Mouse (Mus musculus): ENCODE results near the gene Cish.

DNA sequence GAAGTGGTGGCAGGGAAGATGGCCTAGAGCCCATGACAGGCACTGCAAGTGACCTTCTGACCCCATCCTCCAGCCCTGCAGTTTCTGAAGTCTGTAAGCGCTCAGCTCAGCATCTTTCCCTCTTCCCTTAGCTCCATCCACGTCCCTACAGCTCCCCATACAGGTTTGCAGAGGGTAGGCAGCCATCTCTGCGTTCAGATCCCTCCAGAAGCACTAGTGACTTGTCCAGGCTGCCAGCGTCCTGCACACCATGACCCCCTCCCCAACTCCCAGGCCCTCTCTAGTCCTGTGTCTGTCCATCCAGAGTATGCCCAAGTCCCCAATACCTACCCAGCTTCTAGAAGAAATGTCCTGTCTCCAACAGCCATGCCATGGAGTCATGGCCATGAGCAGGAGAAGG, 17.7 kb upstream of the Cish start:
- TF ChIP-seq CTCF (IDR thresholded peaks at IDR 0.05 in 2 of 3, conservative IDR thresholded peaks at IDR 0.05 in 1 of 3; ENCODE audit: control insufficient read depth in 1 of 3, insufficient read depth in 1 of 3, low read depth in 2 of 3, low read length in 3 of 3, poor library complexity in 1 of 3, severe bottlenecking in 1 of 3) = no peak
- TF ChIP-seq ZNF384 (IDR thresholded peaks at IDR 0.05; ENCODE audit: low read depth, low read length) = no peak
- TF ChIP-seq NELFE (IDR thresholded peaks at IDR 0.05; ENCODE audit: low read depth, low read length) = no peak
- no peak for TF ChIP-seq POLR2AphosphoS2 (IDR thresholded peaks at IDR 0.05; ENCODE audit: low read length)
- no peak for TF ChIP-seq MAX (IDR thresholded peaks at IDR 0.05; ENCODE audit: low read length)
